Mouse (Mus musculus) B cell, adult 67 days (primary cell): Measurements from ENCODE around the gene Ubn2. TPM values are rescaled to one million over a fixed set of nuclear protein-coding genes. Genes with fewer than 3 reads are reported as not detected.

Experiments
- total RNA-seq, 2 experiments: library from RNA; stranded (reverse); gene quantifications; 4 replicates each; pipeline ENCODE4 v1.2.4; 2023

The Ubn2 gene
- total RNA-seq, result 10 to 100 TPM; 57.1 to 65.1 TPM

DNA sequence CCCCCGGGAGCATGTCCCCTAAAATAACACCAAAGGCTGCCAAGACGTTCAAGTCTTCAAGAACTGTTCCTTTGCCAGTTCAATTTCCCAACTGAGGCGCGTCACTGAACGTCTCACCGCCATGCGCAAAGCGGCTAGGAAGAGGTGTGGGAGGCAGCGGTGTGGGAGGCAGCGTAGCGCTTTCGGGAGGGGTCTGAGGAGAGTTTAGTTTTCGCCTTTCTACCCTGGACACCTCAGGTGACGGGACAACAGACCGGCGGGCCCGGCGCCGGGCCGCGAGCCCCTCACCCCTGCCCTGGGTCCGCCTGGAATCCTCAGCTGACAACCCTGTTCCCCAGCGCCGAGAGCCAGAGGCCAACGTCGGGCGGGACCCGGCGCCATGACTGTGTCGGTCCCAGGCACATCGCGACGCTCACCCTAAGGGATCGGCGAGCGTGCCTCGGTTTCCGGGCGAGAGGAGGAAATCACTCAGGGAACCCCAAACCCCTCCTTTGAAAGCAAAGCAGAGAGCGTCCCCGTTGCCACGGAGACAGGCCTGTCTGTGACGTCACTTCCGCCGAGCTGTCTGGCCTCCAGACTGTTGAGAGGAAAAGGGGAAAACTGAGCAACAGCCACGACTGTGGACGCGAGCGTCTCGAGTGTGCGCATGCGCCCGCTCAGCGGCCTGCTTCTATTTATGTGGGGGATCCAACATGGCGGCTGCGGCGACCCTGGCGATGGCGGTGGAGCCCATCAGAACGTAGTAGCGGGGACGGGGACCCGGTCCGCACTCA lies at the start of gene Ubn2:
Gene Ubn2 (plus strand): TSS at position 690 of the 773 bp plus-strand sequence.

DNA sequence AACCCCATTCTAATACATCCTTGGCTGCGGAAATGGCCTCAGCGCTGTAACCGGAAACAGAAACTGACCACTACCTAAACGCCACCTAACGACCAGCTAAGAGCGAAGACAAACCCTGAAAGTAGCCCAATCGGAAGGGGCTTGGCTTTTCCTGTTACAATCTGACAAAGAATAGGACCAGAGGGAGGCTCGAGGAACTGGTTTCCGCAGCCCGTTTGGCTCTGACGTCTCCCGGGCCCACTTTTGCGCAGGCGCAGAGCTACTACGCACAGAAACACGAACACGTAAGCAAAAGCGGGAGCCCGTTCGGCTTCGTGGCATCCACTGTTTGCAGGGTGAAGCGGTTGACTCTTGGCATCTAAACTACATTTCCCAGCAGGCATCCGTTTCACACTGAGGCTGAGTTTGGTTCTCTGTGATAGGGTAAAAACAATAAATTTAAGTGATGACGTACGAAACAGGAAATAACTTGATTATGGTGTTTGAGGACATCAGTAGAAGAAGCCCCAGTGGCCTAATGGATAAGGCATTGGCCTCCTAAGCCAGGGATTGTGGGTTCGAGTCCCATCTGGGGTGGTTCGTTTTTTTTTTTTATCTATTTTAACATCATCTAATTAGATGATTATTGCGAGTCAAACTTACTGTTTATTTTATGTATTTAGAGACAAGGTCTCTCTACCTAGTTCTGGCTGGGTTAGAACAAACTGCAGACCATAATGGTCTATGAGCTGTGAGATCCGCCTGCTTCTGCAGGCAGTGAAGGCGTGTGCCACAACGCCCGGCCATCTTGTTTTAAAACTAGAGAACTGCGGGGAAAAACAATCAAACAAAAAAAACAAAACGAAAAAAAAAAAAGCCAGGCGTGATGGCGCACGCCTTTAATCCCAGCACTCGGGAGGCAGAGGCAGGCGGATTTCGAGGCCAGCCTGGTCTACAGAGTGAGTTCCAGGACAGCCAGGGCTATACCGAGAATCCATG lies 100.0 kb downstream of the Ubn2 start, which contains the start of gene Fmc1:
Gene Fmc1 (plus strand): TSS at position 75 of the 978 bp plus-strand sequence.

DNA sequence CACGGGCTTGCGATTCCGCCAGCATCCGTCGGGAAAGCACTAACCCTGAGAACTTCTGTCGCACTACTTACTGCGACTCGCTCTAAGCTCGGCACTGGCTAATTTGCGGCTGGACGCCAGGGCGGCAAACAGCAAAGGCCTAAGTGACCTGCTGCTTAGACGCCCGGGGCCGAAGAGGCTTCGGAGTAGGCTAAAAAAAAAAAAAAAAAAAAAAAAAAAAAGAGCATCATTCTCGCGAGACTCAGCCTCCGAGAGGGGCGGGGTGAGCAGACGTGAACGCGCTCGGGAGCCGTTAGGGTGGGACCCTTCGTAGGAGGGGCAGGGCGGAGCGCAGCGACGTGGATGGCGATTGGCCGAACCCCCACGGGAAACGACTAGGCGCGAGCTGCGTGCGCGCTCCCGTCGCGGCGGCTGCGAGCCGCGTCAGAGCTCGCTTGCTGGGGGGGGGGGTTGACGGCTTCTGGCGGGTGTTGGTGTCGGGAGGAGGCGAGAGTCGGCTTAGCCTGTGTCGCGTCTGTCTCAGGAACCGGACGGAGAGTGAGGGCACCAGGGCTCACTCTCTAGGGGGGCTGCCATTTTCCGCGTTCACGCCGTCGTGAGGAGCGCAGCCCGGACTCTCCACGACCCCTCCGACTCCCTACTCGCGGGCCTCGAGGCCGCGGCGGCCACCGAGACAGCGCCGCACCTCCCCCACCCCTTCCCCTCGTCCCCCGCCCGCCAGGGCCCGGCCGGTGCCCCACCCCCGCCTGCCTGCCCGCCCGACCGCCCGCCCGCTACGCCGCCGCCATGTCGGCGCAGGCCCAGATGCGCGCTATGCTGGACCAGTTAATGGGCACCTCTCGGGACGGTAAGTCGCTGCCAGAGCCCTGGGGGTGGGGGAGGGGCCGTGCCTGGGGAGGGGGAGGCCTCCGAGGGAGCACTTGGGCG lies 117.6 kb downstream of the Ubn2 start, which contains the start of gene Luc7l2:
Gene Luc7l2 (plus strand): TSS at position 273 of the 927 bp plus-strand sequence.

Other genes with a start within 250 kb of the Ubn2 start
- under 1 TPM; 0.09 to 0.23 TPM for gene D630045J12Rik, start 179.9 kb upstream of the Ubn2 start, total RNA-seq
- gene Zc3hav1l, start 134.7 kb upstream of the Ubn2 start, total RNA-seq, result 1 to 10 TPM; 2.3 to 2.6 TPM
- 100 to 1,000 TPM; 168 to 169 TPM for gene Zc3hav1, start 79.3 kb upstream of the Ubn2 start, total RNA-seq
- gene Ttc26, start 52.5 kb upstream of the Ubn2 start, total RNA-seq, result under 1 TPM; 0.12 TPM
- gene Fmc1, start 99.6 kb downstream of the Ubn2 start, total RNA-seq, result 10 to 100 TPM; 23.9 to 30.1 TPM
- gene Luc7l2, start 117.4 kb downstream of the Ubn2 start, total RNA-seq, result 100 to 1,000 TPM; 443 to 460 TPM
- gene Klrg2, start 203.3 kb downstream of the Ubn2 start, total RNA-seq, result not detected
- gene Clec2l, start 229.1 kb downstream of the Ubn2 start, total RNA-seq, result not detected